Mouse (Mus musculus) neural tube, embryonic 15.5 days (tissue): Measurements from ENCODE around the gene Crabp2. TPM values are rescaled to one million over a fixed set of nuclear protein-coding genes. Genes with fewer than 3 reads are reported as not detected.
A peak's percentile ranks its signal among the peaks of the same experiment; 100 is the strongest.

Source experiments
- ATAC-seq: fragments of 200-750 bp; cut with Nextera tagmentation; 2 replicates; pipeline ENCODE4 v1.8.0; 2017; ENCODE audit warnings: mild to moderate bottlenecking, moderate TSS enrichment, moderate library complexity; ENCODE audit not compliant: low FRiP score
- H3K27ac ChIP-seq: fragments of 300-500 bp; sonication (generic); replicated peaks from 2 replicates; pipeline ENCODE4 v1.5.1; 2015; ENCODE audit warnings: mild to moderate bottlenecking, inconsistent platforms
- H3K27me3 ChIP-seq: fragments of 300-500 bp; sonication (generic); replicated peaks from 2 replicates; pipeline ENCODE4 v1.6.1; 2015; ENCODE audit warnings: inconsistent platforms
- H3K36me3 ChIP-seq: fragments of 300-500 bp; sonication (generic); 2 replicates; pipeline ENCODE4 v1.6.1; 2015; ENCODE audit warnings: inconsistent platforms
- H3K4me1 ChIP-seq: fragments of 300-500 bp; sonication (generic); 2 replicates; pipeline ENCODE4 v1.6.1; 2015; ENCODE audit warnings: inconsistent platforms
- H3K4me2 ChIP-seq: fragments of 300-500 bp; sonication (generic); 2 replicates; pipeline ENCODE4 v1.6.1; 2015; ENCODE audit warnings: inconsistent platforms, mild to moderate bottlenecking, moderate library complexity
- H3K4me3 ChIP-seq: fragments of 300-500 bp; sonication (generic); replicated peaks from 2 replicates; pipeline ENCODE4 v1.5.1; 2015; ENCODE audit warnings: mild to moderate bottlenecking, inconsistent platforms
- H3K9ac ChIP-seq: fragments of 300-500 bp; sonication (generic); replicated peaks from 2 replicates; pipeline ENCODE4 v1.6.1; 2015; ENCODE audit warnings: mild to moderate bottlenecking, inconsistent platforms
- H3K9me3 ChIP-seq: fragments of 300-500 bp; sonication (generic); replicated peaks from 2 replicates; pipeline ENCODE4 v1.6.1; 2016; ENCODE audit warnings: inconsistent platforms
- WGBS: fragments of 180-500 bp; shearing (Covaris S2); methylation state at CpG from one replicate; pipeline ENCODE4 v1.1.7; 2015; ENCODE audit warnings: mixed read lengths; 5-methylcytosine and 5-hydroxymethylcytosine counted together
- polyA plus RNA-seq: library from polyadenylated mRNA; unstranded; fragments of >200 nt; fragmentation: Nextera tagmentation; extraction: Ambion mirVana; gene quantifications from 2 replicates; pipeline ENCODE4 v1.2.1, GENCODE M21; 2015

Crabp2 gene
- polyA plus RNA-seq, 1 experiment from 2014 or later = 81.1 TPM

GRCm38 (mm10) chr3:87909874-87910273 lies 38.6 kb upstream of the Crabp2 start:
- ATAC-seq = no peak
- no peaks in the 10 kb centered on the region for H3K27me3 ChIP-seq
- peak overlapping the region; percentile 84 for H3K27ac ChIP-seq
- H3K4me1 ChIP-seq = peaks cover 46% of the 10 kb centered on the region
- H3K4me2 ChIP-seq = peak overlapping the region; percentile 64
- H3K4me3 ChIP-seq = peak overlapping the region; percentile 42
- WGBS = 17% methylated on average over 4 of the region's 4 CpGs
- H3K36me3 ChIP-seq = peaks cover 16% of the 10 kb centered on the region
- no peaks in the 10 kb centered on the region for H3K9me3 ChIP-seq
- H3K9ac ChIP-seq = peak overlapping the region; percentile 51; the same call in 1 of the 2 replicates

DNA sequence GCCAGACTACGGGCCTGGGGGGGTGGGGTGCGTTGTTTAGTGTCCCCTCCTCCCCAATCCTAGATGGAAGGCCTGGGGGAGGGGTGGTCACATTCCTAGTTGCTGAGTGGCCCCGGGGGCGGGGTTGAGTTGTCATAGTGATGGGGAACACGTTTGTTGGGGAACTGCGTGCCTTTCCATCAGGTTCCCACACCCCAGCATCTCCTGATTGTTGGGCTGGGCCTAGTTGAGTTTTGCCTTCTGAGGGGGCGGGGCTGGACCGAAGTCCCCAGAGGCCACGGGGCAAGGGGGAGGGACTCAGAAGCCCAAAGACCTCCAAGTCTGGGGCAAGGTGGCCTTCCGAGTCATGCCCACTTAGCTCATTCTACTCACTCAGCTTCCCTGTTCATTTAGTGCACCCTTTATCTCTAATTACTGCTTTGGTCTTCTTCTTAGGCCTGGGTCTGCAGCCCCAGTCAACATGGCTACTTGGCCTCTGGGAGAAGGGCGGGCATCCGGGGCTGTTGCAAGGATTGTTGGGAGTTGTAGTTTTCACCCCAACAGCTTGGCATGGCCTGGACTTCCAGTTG lies 37.8 kb upstream of the Crabp2 start:
- ATAC-seq = no peak
- peaks cover 23% of the 10 kb centered on the region for H3K36me3 ChIP-seq
- no peaks in the 10 kb centered on the region for H3K27me3 ChIP-seq
- peak overlapping the region; percentile 84 for H3K27ac ChIP-seq
- WGBS = 7% methylated on average over 12 of the region's 12 CpGs
- H3K4me3 ChIP-seq = peak overlapping the region; percentile 42
- no peaks in the 10 kb centered on the region for H3K9me3 ChIP-seq
- H3K9ac ChIP-seq = peak overlapping the region; percentile 51
- peaks cover 46% of the 10 kb centered on the region for H3K4me1 ChIP-seq
- H3K4me2 ChIP-seq = peak overlapping the region; percentile 64

DNA sequence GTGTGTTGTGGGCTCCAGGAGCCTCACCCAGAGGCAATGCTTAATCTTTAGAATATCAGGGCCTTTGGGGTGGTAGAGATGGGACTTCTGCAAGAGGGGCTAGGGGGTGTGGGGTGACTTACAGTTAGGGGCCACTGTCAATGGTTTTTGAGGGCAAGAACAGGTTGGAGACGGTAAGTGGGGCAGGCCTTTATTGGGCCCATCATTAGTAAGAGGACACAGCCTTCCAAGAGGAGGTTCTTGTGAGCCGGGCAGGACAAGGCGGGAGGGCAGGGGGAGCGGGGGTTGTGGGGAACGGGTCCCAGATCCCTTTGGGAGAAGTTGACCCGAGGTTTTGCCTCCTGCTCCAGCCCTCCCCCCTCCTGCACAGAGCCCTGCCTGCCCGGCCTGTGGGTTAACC lies 35.0 kb upstream of the Crabp2 start:
- Histone ChIP-seq H3K27ac (no peak overlapping the region), H3K4me2 (no peak overlapping the region), H3K36me3 (peaks cover 42% of the 10 kb centered on the region), H3K9me3 (no peaks in the 10 kb centered on the region), H3K4me3 (no peak overlapping the region), H3K4me1 (peaks cover 32% of the 10 kb centered on the region), H3K27me3 (no peaks in the 10 kb centered on the region), H3K9ac (no peak overlapping the region)
- 87% methylated on average over 7 of the region's 7 CpGs for WGBS
- ATAC-seq = no peak

- H3K36me3 ChIP-seq = peaks cover 42% of the 10 kb centered on the region
- peaks cover 30% of the 10 kb centered on the region for H3K4me1 ChIP-seq
- no peak overlapping the region for H3K4me2 ChIP-seq
- no peak overlapping the region for H3K4me3 ChIP-seq
- 94% methylated on average over 10 of the region's 10 CpGs for WGBS
- H3K27me3 ChIP-seq = no peaks in the 10 kb centered on the region
- no peak overlapping the region for H3K9ac ChIP-seq
- no peak for ATAC-seq
- no peaks in the 10 kb centered on the region for H3K9me3 ChIP-seq
- no peak overlapping the region for H3K27ac ChIP-seq
Measured at GRCm38 (mm10) chr3:87913891-87914290, 34.6 kb upstream of the Crabp2 start.

GRCm38 (mm10) chr3:87916990-87917389 lies 31.5 kb upstream of the Crabp2 start:
- Histone ChIP-seq H3K27ac (no peak overlapping the region), H3K9ac (no peak overlapping the region), H3K4me1 (peaks cover 24% of the 10 kb centered on the region), H3K27me3 (no peaks in the 10 kb centered on the region), H3K9me3 (no peaks in the 10 kb centered on the region), H3K36me3 (peaks cover 46% of the 10 kb centered on the region), H3K4me3 (no peak overlapping the region), H3K4me2 (no peak overlapping the region)
- WGBS = 86% methylated on average over 1 of the region's 1 CpGs
- ATAC-seq = no peak

GRCm38 (mm10) chr3:87918551-87918950 lies 29.9 kb upstream of the Crabp2 start:
- Histone ChIP-seq H3K27me3 (no peaks in the 10 kb centered on the region), H3K27ac (peak overlapping the region; percentile 83; the same call in 1 of the 2 replicates), H3K4me3 (no peak overlapping the region), H3K4me1 (peaks cover 24% of the 10 kb centered on the region), H3K36me3 (peaks cover 56% of the 10 kb centered on the region), H3K9ac (0 out of 2 replicates have a peak overlapping the region, but pooled peaks have one; percentile 30), H3K4me2 (peak overlapping the region; percentile 87), H3K9me3 (no peaks in the 10 kb centered on the region)
- no peak for ATAC-seq
- 95% methylated on average over 1 of the region's 1 CpGs for WGBS

- under 1% methylated on average over 30 of the region's 30 CpGs for WGBS
- H3K4me2 ChIP-seq = peak within 1 kb of the TSS; percentile 87
- peak within 1 kb of the TSS; percentile 70 for H3K4me3 ChIP-seq
- H3K27me3 ChIP-seq = no peaks in the 10 kb centered on the region
- peaks cover 24% of the 10 kb centered on the region for H3K4me1 ChIP-seq
- H3K36me3 ChIP-seq = peaks cover 56% of the 10 kb centered on the region
- H3K9ac ChIP-seq = peak within 1 kb of the TSS; percentile 69
- no peaks in the 10 kb centered on the region for H3K9me3 ChIP-seq
- peak; percentile 92 for ATAC-seq
- H3K27ac ChIP-seq = peak within 1 kb of the TSS; percentile 83
Measured at GRCm38 (mm10) chr3:87919336-87920108, 28.9 kb upstream of the Crabp2 start, which contains the start of gene Mrpl24. TSS of gene Mrpl24 (plus strand) at chr3:87919506.

DNA sequence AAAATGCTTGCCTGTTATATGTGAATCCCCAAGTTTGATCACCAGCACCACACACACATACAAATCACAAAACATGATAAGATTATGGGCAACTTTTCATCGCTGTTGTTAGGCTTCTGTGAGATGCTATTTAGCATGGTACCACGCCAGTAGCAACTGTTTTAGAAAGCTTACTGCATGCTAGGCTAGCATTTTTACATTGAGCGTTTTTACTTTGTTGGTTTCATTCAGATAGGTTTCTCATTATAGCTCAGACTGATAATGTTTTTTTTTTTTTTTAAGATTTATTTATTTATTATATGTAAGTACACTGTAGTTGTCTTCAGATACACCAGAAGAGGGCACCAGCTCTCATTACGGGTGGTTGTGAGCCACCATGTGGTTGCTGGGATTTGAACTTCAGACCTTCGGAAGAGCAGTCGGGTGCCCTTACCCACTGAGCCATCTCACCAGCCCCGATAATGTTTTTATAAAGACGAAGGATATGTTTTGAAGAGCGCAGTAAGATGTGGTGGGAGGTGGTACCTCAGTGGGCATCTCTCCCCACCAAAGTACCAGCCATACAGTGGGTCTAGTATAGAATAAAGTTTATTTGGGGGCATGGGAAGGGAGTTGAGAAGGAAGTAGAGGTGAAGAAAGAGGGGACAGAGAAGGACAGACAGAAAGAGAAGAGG lies 28.1 kb upstream of the Crabp2 start:
- ATAC-seq = no peak
- 72% methylated on average over 9 of the region's 9 CpGs for WGBS
- peaks cover 57% of the 10 kb centered on the region for H3K36me3 ChIP-seq

GRCm38 (mm10) chr3:87924996-87925395 lies 23.5 kb upstream of the Crabp2 start:
- Histone ChIP-seq H3K9me3 (no peaks in the 10 kb centered on the region), H3K4me3 (no peak overlapping the region), H3K27ac (no peak overlapping the region), H3K27me3 (no peaks in the 10 kb centered on the region), H3K9ac (no peak overlapping the region), H3K4me2 (no peak overlapping the region), H3K4me1 (peaks cover 28% of the 10 kb centered on the region), H3K36me3 (peaks cover 52% of the 10 kb centered on the region)
- ATAC-seq = no peak
- 88% methylated on average over 7 of the region's 7 CpGs for WGBS

More for the DNA sequence above, 28.1 kb upstream of the Crabp2 start:
- Histone ChIP-seq H3K9me3 (no peaks in the 10 kb centered on the region), H3K4me2 (peak overlapping the region; percentile 87), H3K9ac (peak overlapping the region; percentile 69; the same call in 1 of the 2 replicates), H3K27me3 (no peaks in the 10 kb centered on the region), H3K4me1 (peaks cover 24% of the 10 kb centered on the region), H3K4me3 (peak overlapping the region; percentile 70), H3K27ac (no peak overlapping the region)

DNA sequence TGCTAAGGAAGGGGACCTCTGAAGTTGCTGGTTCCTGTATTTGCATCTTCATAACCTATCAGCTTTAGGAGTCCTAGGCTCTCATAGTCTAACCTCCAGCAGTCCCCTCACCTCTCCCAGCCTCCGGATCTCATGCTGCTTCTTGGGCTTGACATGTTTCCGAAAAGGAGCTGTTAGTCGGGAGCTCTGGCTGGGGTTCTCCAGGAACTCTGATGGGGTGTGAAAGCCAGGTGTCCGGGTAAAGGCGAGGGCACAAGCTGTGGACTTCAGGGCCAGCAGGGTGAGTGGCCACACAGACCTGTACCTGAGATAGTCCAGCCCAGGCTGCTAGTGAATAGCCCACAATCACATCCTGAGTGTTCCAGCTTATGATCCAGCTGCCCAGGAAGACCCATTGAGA lies 21.0 kb upstream of the Crabp2 start:
- peaks cover 51% of the 10 kb centered on the region for H3K36me3 ChIP-seq
- no peaks in the 10 kb centered on the region for H3K9me3 ChIP-seq
- H3K9ac ChIP-seq = no peak overlapping the region
- H3K4me1 ChIP-seq = peaks cover 31% of the 10 kb centered on the region
- no peak for ATAC-seq
- no peaks in the 10 kb centered on the region for H3K27me3 ChIP-seq
- H3K27ac ChIP-seq = no peak overlapping the region
- 95% methylated on average over 5 of the region's 5 CpGs for WGBS
- no peak overlapping the region for H3K4me3 ChIP-seq
- H3K4me2 ChIP-seq = no peak overlapping the region

- Histone ChIP-seq H3K4me2 (peak overlapping the region; percentile 80), H3K4me1 (peaks cover 46% of the 10 kb centered on the region), H3K27me3 (no peaks in the 10 kb centered on the region), H3K9me3 (no peaks in the 10 kb centered on the region), H3K9ac (peak overlapping the region; percentile 87), H3K4me3 (peak overlapping the region; percentile 88), H3K36me3 (peaks cover 43% of the 10 kb centered on the region), H3K27ac (peak overlapping the region; percentile 94)
- peak; percentile 46; the same call in 1 of the 2 replicates for ATAC-seq
- WGBS = 8% methylated on average over 26 of the region's 26 CpGs
Measured at GRCm38 (mm10) chr3:87929341-87930077, 19.0 kb upstream of the Crabp2 start.
